Mouse (Mus musculus): ENCODE data around the gene Cdh23.

DNA sequence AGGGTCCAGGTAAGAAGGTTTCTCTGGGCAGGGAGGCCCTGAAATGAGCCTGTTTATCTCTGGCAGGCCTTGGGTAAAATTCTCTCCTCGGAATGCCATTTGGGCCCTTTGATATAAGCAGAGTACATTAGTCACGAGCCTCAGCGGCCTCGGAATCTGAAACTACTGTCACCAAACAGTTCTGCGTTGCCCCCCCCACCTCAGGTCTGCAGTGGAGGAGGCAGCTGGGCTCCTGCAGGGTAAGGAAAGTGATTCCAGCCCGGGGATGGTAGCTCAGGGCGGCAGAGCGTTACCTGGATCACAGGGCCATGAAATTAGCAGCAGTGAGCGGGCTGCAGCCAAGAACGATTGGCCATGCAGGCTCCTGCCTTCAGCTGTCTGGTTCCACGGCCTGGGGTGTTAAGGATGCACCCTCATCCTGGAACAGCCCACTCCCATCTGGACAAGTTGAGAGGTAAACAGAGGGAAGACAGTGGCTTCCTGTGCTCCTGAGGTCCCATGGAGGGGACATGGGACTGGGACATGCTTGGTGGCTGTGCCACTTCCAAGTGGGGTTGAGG, 41.0 kb upstream of the Cdh23 start:
- TF ChIP-seq CTCF (IDR thresholded peaks at IDR 0.05; ENCODE audit: insufficient read depth, low read depth, low read length): no peak
- no peak for TF ChIP-seq POLR2A (IDR thresholded peaks at IDR 0.05; ENCODE audit: insufficient read depth, low read depth, low read length)
